Mouse (Mus musculus): ENCODE data around the gene Hmgcs1. TPM values are rescaled to one million over a fixed set of nuclear protein-coding genes. Genes with fewer than 3 reads are reported as not detected.

The Hmgcs1 gene
- polyA plus RNA-seq, 2 experiments from 2014 or later: 51.0 to 58.3 TPM

DNA sequence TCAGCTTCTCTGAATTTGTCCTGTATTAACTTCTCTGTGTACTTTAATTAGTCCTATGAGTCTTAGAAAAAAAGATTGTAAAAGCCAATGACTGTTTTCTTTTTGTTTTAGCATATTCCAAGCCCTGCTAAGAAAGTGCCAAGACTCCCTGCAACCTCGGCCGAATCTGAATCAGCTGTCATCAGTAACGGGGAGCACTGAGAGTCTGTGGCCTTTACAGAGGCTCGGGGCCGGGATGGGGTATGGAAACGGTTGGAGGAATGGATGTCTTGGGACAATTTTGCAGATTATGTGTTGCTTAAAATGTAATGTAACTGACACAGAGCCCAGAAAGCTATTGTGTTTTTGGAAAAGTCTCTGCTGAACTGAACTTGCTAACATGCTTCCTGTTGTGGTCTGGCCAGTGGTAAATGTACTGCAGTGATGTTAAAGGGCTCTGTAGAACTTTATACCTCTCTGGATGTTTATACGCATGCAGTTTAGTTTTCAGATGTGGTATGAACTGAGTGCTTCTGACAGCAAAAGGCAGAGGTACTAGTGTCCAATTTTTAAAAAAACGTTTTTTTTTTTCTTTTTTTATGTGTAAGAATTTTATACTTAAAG lies 16.2 kb downstream of the Hmgcs1 start:
- ATAC-seq: peak; percentile 58

- no peak for ATAC-seq
These were observed 16.8 kb downstream of the Hmgcs1 start for GRCm38 (mm10) chr13:119706953-119707352.

DNA sequence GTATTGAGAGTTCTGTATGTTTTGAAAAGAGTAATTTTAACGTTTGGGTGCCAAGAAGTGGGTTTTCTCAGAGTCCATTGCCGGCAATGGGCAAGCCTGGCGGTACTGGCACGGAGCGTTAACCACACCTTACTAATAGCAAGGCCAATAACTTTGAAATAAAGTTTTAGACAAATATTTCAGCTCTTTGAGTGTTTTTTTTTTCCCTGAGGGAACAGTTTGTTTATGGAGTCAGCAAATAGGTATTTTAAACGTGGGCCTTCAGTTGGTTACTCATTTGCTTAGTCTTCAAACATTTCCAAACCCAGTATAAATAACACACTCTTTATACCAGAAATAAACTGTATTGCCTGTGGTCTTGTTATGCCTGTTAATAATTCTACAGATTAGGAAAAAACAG lies 17.7 kb downstream of the Hmgcs1 start:
- no peak for ATAC-seq

GRCm38 (mm10) chr13:119708941-119709340 lies 18.8 kb downstream of the Hmgcs1 start:
- no peak for ATAC-seq

GRCm38 (mm10) chr13:119709388-119710267 lies 19.4 kb downstream of the Hmgcs1 start:
- no peak for ATAC-seq

DNA sequence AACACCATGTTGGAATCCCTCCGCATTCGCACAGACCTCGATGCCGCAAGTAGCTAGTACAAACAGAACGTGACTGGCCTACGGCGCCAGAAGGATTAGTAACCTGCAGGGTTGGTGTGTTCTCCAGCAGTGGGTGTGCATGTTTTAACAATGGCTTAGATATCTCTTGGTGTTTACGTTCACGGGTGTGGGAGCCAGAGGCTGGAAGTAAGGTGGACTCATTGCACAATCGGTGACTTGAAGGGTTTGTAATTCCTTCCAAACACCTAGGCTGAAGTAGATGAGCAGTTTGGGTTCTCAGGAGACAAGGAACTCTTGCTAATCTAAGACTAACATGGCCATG lies 20.1 kb downstream of the Hmgcs1 start:
- ATAC-seq: no peak

DNA sequence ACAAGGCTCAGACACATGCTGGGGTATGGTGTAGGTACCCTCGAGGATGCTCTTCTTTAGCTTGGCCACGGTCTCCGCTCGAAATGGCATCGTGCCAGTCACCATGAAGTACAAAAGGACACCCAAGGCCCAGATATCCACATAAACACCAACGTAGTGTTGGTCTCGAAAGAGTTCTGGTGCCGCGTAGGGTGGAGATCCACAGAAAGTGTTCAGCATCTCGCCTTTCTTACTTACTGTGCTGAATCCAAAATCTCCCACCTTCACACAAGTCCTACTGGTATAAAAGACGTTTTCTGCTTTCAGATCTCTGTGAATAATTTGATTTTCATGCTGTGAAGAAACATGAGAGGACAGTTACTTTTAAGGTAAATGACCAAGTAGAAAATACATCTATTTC lies 22.3 kb downstream of the Hmgcs1 start:
- no peak for ATAC-seq

DNA sequence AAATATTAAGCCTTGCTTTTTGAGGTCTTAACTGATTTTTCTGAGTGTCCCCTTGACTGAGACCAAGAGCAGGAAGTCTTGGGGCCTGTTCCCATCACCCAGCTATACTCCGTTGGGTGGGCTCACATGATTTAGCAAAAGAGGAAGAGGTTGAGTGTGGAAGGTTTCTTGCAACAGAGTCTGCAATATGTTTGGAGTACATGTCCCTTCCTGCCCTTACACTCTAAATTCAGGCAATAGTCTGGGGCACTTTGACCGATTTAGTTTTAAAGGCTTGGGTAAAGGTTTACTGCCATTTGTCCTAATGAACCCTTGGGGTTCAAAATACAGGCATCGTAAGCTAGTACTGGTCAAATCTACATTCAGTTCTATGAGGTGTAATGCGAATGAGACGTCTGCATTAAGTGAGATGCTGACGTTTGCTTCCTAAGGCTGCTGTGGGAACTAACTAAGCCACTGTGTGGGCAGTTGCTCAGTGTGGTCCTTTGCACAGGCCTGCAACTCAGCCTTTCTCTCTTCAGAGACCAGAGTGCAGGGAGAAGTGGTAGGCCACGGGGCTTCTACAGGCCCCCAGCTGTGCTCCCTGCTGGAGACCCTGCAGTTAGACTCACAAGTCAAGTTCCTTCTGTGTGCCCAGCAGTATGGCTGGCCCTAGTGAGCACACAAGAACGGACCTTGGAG lies 23.1 kb downstream of the Hmgcs1 start:
- no peak for ATAC-seq

- no peak for ATAC-seq
These were observed 23.6 kb downstream of the Hmgcs1 start for GRCm38 (mm10) chr13:119713821-119714220.

- no peak for ATAC-seq
These were observed 25.9 kb downstream of the Hmgcs1 start for GRCm38 (mm10) chr13:119716105-119716504.

- no peak for ATAC-seq
These were observed 32.3 kb downstream of the Hmgcs1 start for GRCm38 (mm10) chr13:119722447-119722846.

DNA sequence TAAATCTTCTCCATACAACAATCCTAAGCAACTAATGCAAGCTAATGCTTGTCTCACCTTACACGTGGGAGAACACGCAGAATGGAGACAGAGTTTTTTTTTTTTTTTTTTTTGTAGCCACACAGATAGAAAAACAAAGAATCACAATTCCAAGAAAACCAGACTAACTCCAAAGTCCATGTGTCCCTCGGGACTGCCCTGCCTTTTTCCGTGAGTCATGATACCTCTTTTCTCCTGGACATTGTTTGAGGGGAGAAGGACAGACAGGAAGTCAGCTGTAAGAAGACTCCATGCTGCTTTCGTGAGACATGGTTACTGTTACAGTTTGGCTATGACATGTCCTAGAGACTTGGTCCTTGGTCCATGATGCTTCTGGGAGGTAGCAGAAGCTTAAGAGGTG lies 33.2 kb downstream of the Hmgcs1 start:
- ATAC-seq: no peak

GRCm38 (mm10) chr13:119724541-119724940 lies 34.4 kb downstream of the Hmgcs1 start:
- ATAC-seq: no peak

GRCm38 (mm10) chr13:119727608-119728387 lies 37.6 kb downstream of the Hmgcs1 start:
- no peak for ATAC-seq

GRCm38 (mm10) chr13:119729406-119729805 lies 39.2 kb downstream of the Hmgcs1 start:
- ATAC-seq: no peak

GRCm38 (mm10) chr13:119731448-119731847 lies 41.3 kb downstream of the Hmgcs1 start:
- no peak for ATAC-seq

DNA sequence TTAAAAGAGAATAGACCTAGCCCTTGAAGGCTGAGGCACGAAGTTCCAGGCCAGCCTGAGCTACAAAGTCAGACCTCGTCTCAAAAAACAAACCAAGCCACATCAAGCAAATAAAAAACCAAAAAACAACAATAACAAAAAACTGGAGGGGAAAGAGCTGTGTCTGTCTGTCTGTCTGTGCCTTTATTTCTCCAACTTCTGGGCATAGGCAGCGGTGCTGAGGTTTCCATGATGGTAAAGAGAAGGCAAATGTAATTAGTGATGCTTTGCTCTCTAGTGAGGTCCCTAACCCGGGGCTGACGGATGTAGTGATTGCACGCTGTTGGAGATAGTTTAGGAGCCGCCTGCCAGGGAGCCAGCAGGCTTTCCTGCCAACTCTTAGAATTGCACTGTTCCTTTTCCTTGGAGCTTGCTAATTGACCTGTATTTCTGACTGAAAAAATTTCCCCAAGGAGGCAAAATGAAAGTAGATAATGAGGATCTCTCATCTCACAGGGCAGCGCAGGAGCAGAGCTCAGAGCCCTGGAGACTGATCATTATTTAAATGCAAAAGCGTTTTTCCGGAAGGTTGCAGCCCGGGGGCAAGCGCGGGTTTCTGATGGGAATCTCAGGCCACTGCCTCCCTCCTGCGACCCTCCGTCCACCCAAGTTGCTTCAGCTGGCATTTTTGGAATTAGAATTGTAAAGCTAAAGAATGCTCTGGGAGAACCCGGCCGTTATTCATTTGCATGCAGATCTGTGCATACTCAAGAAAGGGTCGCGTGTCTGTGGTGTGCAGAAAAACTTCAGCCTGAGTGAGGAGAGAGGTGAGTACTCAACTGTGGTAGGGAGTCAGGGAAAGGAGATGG lies 51.4 kb downstream of the Hmgcs1 start:
- ATAC-seq: no peak

- no peak for ATAC-seq
These were observed 52.7 kb downstream of the Hmgcs1 start for GRCm38 (mm10) chr13:119742711-119743415.

DNA sequence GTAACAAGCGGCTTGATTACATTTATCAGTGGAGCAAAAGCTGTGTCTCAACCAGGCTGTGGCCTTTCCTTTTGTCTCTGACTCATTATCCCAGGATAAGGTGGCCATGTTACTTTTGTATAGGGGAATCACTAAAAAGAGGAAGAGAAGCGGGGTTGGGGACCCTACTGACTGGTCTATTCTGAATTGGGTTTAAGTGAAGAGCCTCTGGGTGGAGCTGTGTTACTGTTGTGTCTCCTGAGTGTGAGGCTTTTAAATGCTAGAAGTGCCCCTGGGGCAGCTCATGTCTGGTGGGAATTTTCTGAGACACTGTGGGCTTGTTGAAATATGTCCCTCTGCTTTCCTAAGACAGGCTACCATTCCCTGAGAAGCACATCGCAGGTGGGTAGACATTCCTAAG lies 53.3 kb downstream of the Hmgcs1 start:
- ATAC-seq: no peak

GRCm38 (mm10) chr13:119746930-119747329 lies 56.8 kb downstream of the Hmgcs1 start:
- ATAC-seq: no peak
